Mouse (Mus musculus) CH12.LX (cell line): ENCODE results near the gene Dennd2a. TPM values are rescaled to one million over a fixed set of nuclear protein-coding genes. Genes with fewer than 3 reads are reported as not detected.

ENCODE experiments used
- DNase-seq: peaks from one replicate; pipeline ENCODE4 v3.0.0-alpha.2; 2013; ENCODE audit errors: extremely low read depth
- H3K27ac ChIP-seq: 2 replicates; pipeline ENCODE4 v1.5.1; 2012; ENCODE audit warnings: low read depth, mild to moderate bottlenecking, control low read depth, moderate library complexity; ENCODE audit not compliant: insufficient read depth
- H3K27me3 ChIP-seq: replicated peaks from 2 replicates; pipeline ENCODE3; 2012; ENCODE audit warnings: inconsistent platforms
- H3K36me3 ChIP-seq, 2 experiments: replicated peaks in 1 of 2; 2 replicates each; pipeline versions ENCODE3 to v1.6.1; 2012; ENCODE audit warnings: inconsistent platforms in 1 of 2, low read length in 1 of 2, mild to moderate bottlenecking in 1 of 2, mixed read lengths in 1 of 2, moderate library complexity in 1 of 2; ENCODE audit not compliant: control insufficient read depth in 1 of 2, insufficient read depth in 1 of 2
- H3K4me1 ChIP-seq, 2 experiments: 2 replicates each; pipeline ENCODE4 v1.6.1; 2012; ENCODE audit warnings: inconsistent platforms in 1 of 2, moderate library complexity in 1 of 2; ENCODE audit not compliant: insufficient read depth in 2 of 2, control insufficient read depth in 1 of 2
- H3K4me2 ChIP-seq: 2 replicates; pipeline ENCODE4 v1.6.1; 2012; ENCODE audit warnings: low read depth, mild to moderate bottlenecking, control low read depth; ENCODE audit not compliant: poor library complexity, insufficient read depth, severe bottlenecking
- H3K4me3 ChIP-seq, 3 experiments: fragments of 150-350 bp in 1 of 3; sonication (generic) in 1 of 3; replicated peaks in 1 of 3; 2 replicates each; pipeline versions ENCODE3 to v1.5.1; 2011 to 2012; ENCODE audit warnings: low read depth in 2 of 3, low read length in 2 of 3, mild to moderate bottlenecking in 2 of 3, moderate library complexity in 2 of 3, control low read depth in 1 of 3, improper control_type of control experiment in 1 of 3, inconsistent platforms in 1 of 3, mixed read lengths in 1 of 3; ENCODE audit not compliant: poor library complexity in 1 of 3
- H3K79me2 ChIP-seq: replicated peaks from 2 replicates; pipeline ENCODE4 v1.6.1; 2012; ENCODE audit warnings: mild to moderate bottlenecking, moderate library complexity; ENCODE audit not compliant: control insufficient read depth, poor library complexity, insufficient read depth, severe bottlenecking; ENCODE audit errors: extremely low read depth
- H3K9ac ChIP-seq: 2 replicates; pipeline ENCODE4 v1.6.1; 2012; ENCODE audit warnings: low read depth, mild to moderate bottlenecking, control low read depth, moderate library complexity; ENCODE audit not compliant: insufficient read depth
- H3K9me3 ChIP-seq: replicated peaks from 2 replicates; pipeline ENCODE3; 2012; ENCODE audit warnings: low read length, inconsistent platforms, mixed read lengths
- CHD1 ChIP-seq: IDR thresholded peaks from 2 replicates; pipeline ENCODE4 v1.6.1; 2012; ENCODE audit warnings: low read depth, low read length, improper control_type of control experiment, inconsistent platforms
- ELF1 ChIP-seq: IDR thresholded peaks from 2 replicates; pipeline ENCODE4 v1.6.1; 2014; ENCODE audit warnings: low read depth, mild to moderate bottlenecking, inconsistent platforms, low read length, improper control_type of control experiment
- EP300 ChIP-seq: IDR thresholded peaks from 2 replicates; pipeline ENCODE4 v1.6.1; 2011; ENCODE audit warnings: low read length, improper control_type of control experiment
- HCFC1 ChIP-seq: IDR thresholded peaks from 2 replicates; pipeline ENCODE4 v1.6.1; 2012; ENCODE audit warnings: low read depth, mild to moderate bottlenecking, inconsistent platforms, low read length, improper control_type of control experiment
- IRF4 ChIP-seq: IDR thresholded peaks from 2 replicates; pipeline ENCODE4 v1.6.1; 2014; ENCODE audit warnings: low read depth, mild to moderate bottlenecking, inconsistent platforms, low read length, improper control_type of control experiment
- JUN ChIP-seq: IDR thresholded peaks from 2 replicates; pipeline ENCODE4 v1.6.1; 2011; ENCODE audit warnings: low read depth, mild to moderate bottlenecking, low read length, improper control_type of control experiment, moderate library complexity; ENCODE audit not compliant: insufficient read depth
- MAFK ChIP-seq: IDR thresholded peaks from 2 replicates; pipeline ENCODE4 v1.6.1; 2011; ENCODE audit warnings: low read length, improper control_type of control experiment; ENCODE audit not compliant: insufficient replicate concordance
- MAX ChIP-seq: IDR thresholded peaks from 2 replicates; pipeline ENCODE4 v1.6.1; 2011; ENCODE audit warnings: low read length, improper control_type of control experiment
- MAZ ChIP-seq: IDR thresholded peaks from 2 replicates; pipeline ENCODE4 v1.6.1; 2012; ENCODE audit warnings: low read depth, mild to moderate bottlenecking, inconsistent platforms, low read length, improper control_type of control experiment, moderate library complexity
- MYC ChIP-seq: IDR thresholded peaks from 2 replicates; pipeline ENCODE4 v1.6.1; 2011; ENCODE audit warnings: low read depth, mild to moderate bottlenecking, improper control_type of control experiment, low read length
- RAD21 ChIP-seq: IDR thresholded peaks from 2 replicates; pipeline ENCODE4 v1.6.1; 2011; ENCODE audit warnings: low read depth, mild to moderate bottlenecking, low read length, improper control_type of control experiment, moderate library complexity
- SMC3 ChIP-seq: IDR thresholded peaks from 2 replicates; pipeline ENCODE4 v1.6.1; 2011; ENCODE audit warnings: low read depth, low read length, improper control_type of control experiment
- TBP ChIP-seq: conservative IDR thresholded peaks from 2 replicates; pipeline ENCODE4 v1.6.1; 2011; ENCODE audit warnings: low read depth, low read length, improper control_type of control experiment
- TCF12 ChIP-seq: IDR thresholded peaks from 2 replicates; pipeline ENCODE4 v1.6.1; 2014; ENCODE audit warnings: low read depth, mild to moderate bottlenecking, inconsistent platforms, low read length, improper control_type of control experiment
- UBTF ChIP-seq: IDR thresholded peaks from 2 replicates; pipeline ENCODE4 v1.6.1; 2012; ENCODE audit warnings: low read depth, mild to moderate bottlenecking, inconsistent platforms, low read length, improper control_type of control experiment, moderate library complexity
- ZC3H11A ChIP-seq: IDR thresholded peaks from 2 replicates; pipeline ENCODE4 v1.6.1; 2012; ENCODE audit warnings: low read depth, mild to moderate bottlenecking, inconsistent platforms, low read length, improper control_type of control experiment
- ZKSCAN1 ChIP-seq: IDR thresholded peaks from 2 replicates; pipeline ENCODE4 v1.6.1; 2012; ENCODE audit warnings: low read depth, inconsistent platforms, low read length, improper control_type of control experiment, borderline replicate concordance
- dilution Hi-C: fragments of 300-500 bp; cut with MboI; formaldehyde crosslinking; loops from 2 replicates; pipeline ENCODE4 v1.14.3; 2020; ENCODE audit warnings: low sequenced_read_pairs; ENCODE audit not compliant: extremely low pct_unique_long_range_greater_than_20kb, extremely low pct_ligation_motif_present
- in situ Hi-C: fragments of 300-500 bp; cut with MboI; formaldehyde crosslinking; loops from 3 replicates; pipeline ENCODE4 v1.14.3; 2019; ENCODE audit warnings: low sequenced_read_pairs, low pct_ligation_motif_present, low pct_unique_long_range_greater_than_20kb, mixed read lengths
- polyA plus RNA-seq: library from polyadenylated mRNA; unstranded; fragments of >175 nt; gene quantifications from 2 replicates; pipeline ENCODE4 v1.2.1, GENCODE M21; 2012; ENCODE audit warnings: low read depth; ENCODE audit not compliant: insufficient read length
- total RNA-seq, 2 experiments: library from RNA; depleted of rRNA; stranded (reverse); fragments of 300-350 nt in 1 of 2; fragments of >200 nt in 1 of 2; gene quantifications; 2 replicates each; pipeline ENCODE4 v1.2.3; 2012 to 2014

The Dennd2a gene
- total and polyA plus RNA-seq, 3 experiments: 3.7 to 10.6 (median 9.1) TPM

DNA sequence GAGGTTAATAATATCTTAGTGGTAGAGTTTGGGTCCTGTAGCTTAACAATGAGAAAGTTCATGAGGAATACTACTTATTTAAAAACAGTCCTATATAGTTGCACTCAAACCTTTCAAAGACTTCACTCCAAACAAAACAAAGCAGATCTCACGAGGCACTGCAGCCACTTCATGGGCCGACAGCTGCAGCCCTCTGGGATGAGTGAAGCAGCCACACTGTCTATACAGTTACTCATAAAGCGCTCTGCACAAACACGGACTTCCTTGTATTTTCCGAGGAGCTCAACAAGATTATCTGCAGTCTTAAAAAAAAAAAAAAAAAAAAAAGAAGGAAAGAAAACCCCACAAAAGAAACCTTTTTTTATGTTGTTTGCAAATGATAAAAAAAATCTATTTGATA, 49.7 kb upstream of the Dennd2a start:
- Histone ChIP-seq H3K4me3 (no peak overlapping the region), H3K36me3 (peaks cover 16 to 61% of the 10 kb centered on the region in 2 experiments), H3K9me3 (no peaks in the 10 kb centered on the region), H3K4me2 (no peak overlapping the region), H3K79me2 (no peaks in the 10 kb centered on the region), H3K27ac (no peak overlapping the region), H3K9ac (no peak overlapping the region), H3K4me1 (peaks cover 0 to 7% of the 10 kb centered on the region in 2 experiments; a peak in 1 of 4 replicates), H3K27me3 (no peaks in the 10 kb centered on the region)
- dilution Hi-C loops (no loop called here), in situ Hi-C loops (no loop called here)
- TF ChIP-seq IRF4 (no peak), ZKSCAN1 (no peak), RAD21 (no peak), ZC3H11A (no peak)
- no peak for DNase-seq

DNA sequence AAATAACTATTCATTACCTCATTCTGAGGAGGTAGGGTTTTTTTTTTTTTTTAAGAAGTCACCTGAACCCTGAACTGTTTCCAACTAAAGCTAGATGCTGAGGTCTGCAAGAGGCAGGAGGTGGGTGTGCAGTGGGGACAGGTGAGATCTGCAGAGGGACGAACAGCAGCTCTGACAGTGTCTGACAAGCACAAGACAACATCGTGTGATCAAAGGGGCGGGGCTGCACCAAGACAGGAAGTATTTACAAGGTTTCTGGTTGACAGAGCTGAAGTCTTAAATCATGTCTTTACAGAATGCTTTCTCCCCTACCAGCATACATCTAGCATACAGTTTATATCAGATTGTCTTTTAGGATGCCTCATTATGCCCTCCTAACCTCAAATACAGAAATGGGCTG, 49.2 kb upstream of the Dennd2a start:
- dilution Hi-C loops: no loop called here
- DNase-seq: peak; percentile 30
- Histone ChIP-seq H3K4me1 (peaks cover 0 to 7% of the 10 kb centered on the region in 2 experiments; a peak in 1 of 4 replicates), H3K36me3 (peaks cover 18 to 63% of the 10 kb centered on the region in 2 experiments), H3K27ac (no peak overlapping the region)
- no peak for TF ChIP-seq SMC3
- peak; percentile 31; the same call in 1 of the 2 replicates for TF ChIP-seq ELF1
- TF ChIP-seq, all 38 proteins: peak for 1
- H3K4me2 ChIP-seq: no peak overlapping the region
- H3K4me3 ChIP-seq: no peak overlapping the region
- no peaks in the 10 kb centered on the region for H3K27me3 ChIP-seq
- in situ Hi-C loops: no loop called here
- no peak overlapping the region for H3K9ac ChIP-seq
- H3K9me3 ChIP-seq: no peaks in the 10 kb centered on the region
- H3K79me2 ChIP-seq: no peaks in the 10 kb centered on the region

DNA sequence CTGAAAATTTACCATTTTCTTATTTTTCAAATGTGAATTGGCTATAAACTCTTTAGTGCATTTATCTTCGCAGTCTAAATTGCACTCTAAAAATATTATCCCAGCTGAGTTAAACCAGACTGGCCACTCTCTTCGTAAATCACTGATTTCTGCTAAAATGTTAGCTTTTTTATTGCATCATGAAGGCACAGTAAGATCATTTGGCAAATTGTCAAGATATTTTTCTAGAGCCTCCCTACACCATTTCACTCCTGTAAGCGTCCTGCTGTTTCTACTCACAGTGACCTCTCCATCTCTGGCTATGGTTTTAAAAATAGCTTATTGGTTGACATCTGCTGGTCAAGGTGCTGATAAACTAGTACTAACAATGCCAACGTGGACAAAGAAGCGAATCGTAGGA, 48.4 kb upstream of the Dennd2a start:
- H3K4me2 ChIP-seq: no peak overlapping the region
- dilution Hi-C loops: no loop called here
- H3K4me1 ChIP-seq: peaks cover 0 to 7% of the 10 kb centered on the region in 2 experiments; a peak in 1 of 4 replicates
- no peak overlapping the region for H3K27ac ChIP-seq
- no peaks in the 10 kb centered on the region for H3K27me3 ChIP-seq
- no peaks in the 10 kb centered on the region for H3K79me2 ChIP-seq
- H3K9ac ChIP-seq: no peak overlapping the region
- peaks cover 20 to 61% of the 10 kb centered on the region in 2 experiments for H3K36me3 ChIP-seq
- no peaks in the 10 kb centered on the region for H3K9me3 ChIP-seq
- in situ Hi-C loops: no loop called here
- TF ChIP-seq EP300: no peak
- no peak for TF ChIP-seq MAZ
- TF ChIP-seq HCFC1: no peak
- TF ChIP-seq TCF12: no peak
- no peak for TF ChIP-seq MYC
- TF ChIP-seq CHD1: no peak
- TF ChIP-seq MAFK: no peak
- TF ChIP-seq IRF4: no peak
- no peak for TF ChIP-seq TBP
- no peak for TF ChIP-seq JUN
- TF ChIP-seq UBTF: no peak
- TF ChIP-seq MAX: no peak
- DNase-seq: no peak
- H3K4me3 ChIP-seq: no peak overlapping the region
